Mouse (Mus musculus) bone marrow macrophage, adult 2 months (primary cell): ENCODE data around the gene Tex33.

Source experiments
- CTCF ChIP-seq: IDR thresholded peaks from 2 replicates; pipeline ENCODE4 v1.5.1; 2012; ENCODE audit warnings: low read depth, mild to moderate bottlenecking, low read length, moderate library complexity
- POLR2A ChIP-seq: IDR thresholded peaks from 2 replicates; pipeline ENCODE4 v1.6.1; 2012; ENCODE audit warnings: mild to moderate bottlenecking, low read depth, low read length, borderline replicate concordance

DNA sequence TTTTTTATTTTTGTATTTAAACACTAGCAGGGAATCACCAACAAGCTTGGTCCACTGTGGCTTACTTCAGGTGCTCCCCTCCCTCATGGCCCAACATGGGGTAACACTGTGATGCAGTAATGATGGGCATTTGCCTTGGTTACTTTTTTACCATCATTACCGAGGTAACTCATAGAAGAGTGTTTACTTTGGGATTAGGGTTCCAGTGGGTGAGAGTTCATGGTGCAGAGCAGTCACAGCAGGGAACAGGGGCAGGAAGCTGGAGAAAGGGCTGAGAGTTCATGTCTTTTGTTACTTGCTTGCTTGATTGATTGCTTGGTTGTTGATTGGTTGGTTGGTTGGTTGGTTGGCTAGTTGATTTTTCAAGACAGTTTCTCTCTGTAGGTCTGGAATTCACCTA lies 52.0 kb downstream of the Tex33 start:
- TF ChIP-seq CTCF (no peak), POLR2A (no peak)
